Mouse (Mus musculus) cortical plate, adult 2 months (tissue): ENCODE measurements around the gene Lmod3.
"Not testable (repeated sequence)": the region's sequence is repeated elsewhere in the genome, so short reads cannot be mapped to it uniquely, and the experiment has no call there.

Experiments
- CTCF ChIP-seq: fragments of 200-500 bp; IDR thresholded peaks from 2 replicates; pipeline ENCODE4 v1.5.1; 2011; ENCODE audit warnings: mild to moderate bottlenecking, control low read depth, low read length; ENCODE audit not compliant: insufficient read depth; ENCODE audit errors: extremely low read depth
- POLR2A ChIP-seq: fragments of 200-500 bp; IDR thresholded peaks from 2 replicates; pipeline ENCODE4 v1.6.1; 2011; ENCODE audit warnings: mild to moderate bottlenecking, low read length, control low read depth; ENCODE audit not compliant: insufficient read depth; ENCODE audit errors: extremely low read depth

DNA sequence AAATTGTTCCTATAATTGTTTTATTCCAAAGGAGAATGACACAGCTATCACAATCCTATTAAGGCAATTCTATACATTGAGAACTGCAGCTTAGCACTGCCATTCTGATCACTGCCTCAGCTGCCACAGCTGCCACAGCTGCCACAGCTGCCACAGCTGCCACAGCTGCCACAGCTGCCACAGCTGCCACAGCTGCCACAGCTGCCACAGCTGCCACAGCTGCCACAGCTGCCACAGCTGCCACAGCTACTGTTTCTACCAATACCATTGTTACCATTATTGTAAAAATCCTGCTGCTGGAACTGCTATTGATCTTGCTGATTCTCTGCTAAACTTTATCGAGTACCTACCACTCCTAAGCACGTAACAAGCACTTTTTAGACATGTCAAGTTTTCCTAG lies 7.4 kb upstream of the Lmod3 start:
- not testable (repeated sequence) for TF ChIP-seq CTCF, POLR2A
